Mouse (Mus musculus): Measurements from ENCODE around the gene Galnt11. TPM values are rescaled to one million over a fixed set of nuclear protein-coding genes. Genes with fewer than 3 reads are reported as not detected.
"Not testable (repeated sequence)": the region's sequence is repeated elsewhere in the genome, so short reads cannot be mapped to it uniquely, and the experiment has no call there.

The Galnt11 gene
- polyA plus RNA-seq, 1 experiment from 2014 or later: 48.1 TPM

- H3K9ac ChIP-seq: no peak overlapping the region
- H3K36me3 ChIP-seq: no peaks in the 10 kb centered on the region
- no peaks in the 10 kb centered on the region for H3K4me1 ChIP-seq (replicated peaks)
- H3K27me3 ChIP-seq: no peaks in the 10 kb centered on the region
- no peaks in the 10 kb centered on the region for H3K9me3 ChIP-seq
- no peak for ATAC-seq (ENCODE audit: low FRiP score)
- 91% methylated on average over 6 of the region's 6 CpGs for WGBS
- H3K4me2 ChIP-seq: no peak overlapping the region
- H3K4me3 ChIP-seq: no peak overlapping the region
- no peak overlapping the region for H3K27ac ChIP-seq
Measured at GRCm38 (mm10) chr5:25215006-25215405, 6.7 kb upstream of the Galnt11 start.

- Histone ChIP-seq H3K27ac (peak within 1 kb of the TSS; percentile 94), H3K4me1 (replicated peaks) (peaks cover 17% of the 10 kb centered on the region), H3K9ac (peak within 1 kb of the TSS; percentile 86), H3K4me3 (peak within 1 kb of the TSS; percentile 67), H3K36me3 (peaks cover 4% of the 10 kb centered on the region; the same call in 1 of the 2 replicates), H3K27me3 (no peaks in the 10 kb centered on the region), H3K4me2 (peak within 1 kb of the TSS; percentile 69), H3K9me3 (no peaks in the 10 kb centered on the region)
- WGBS: 5% methylated on average over 72 of the region's 72 CpGs
- peak; percentile 98 for ATAC-seq (ENCODE audit: low FRiP score)
Measured at GRCm38 (mm10) chr5:25222752-25223702, 1.3 kb downstream of the Galnt11 start, which contains the start of gene E130116L18Rik. Gene E130116L18Rik (minus strand): TSS chr5:25223153.

GRCm38 (mm10) chr5:25224377-25224776 is 2.7 kb downstream of the Galnt11 start:
- 0 out of 2 replicates have a peak overlapping the region, but pooled peaks have one; percentile 35 for H3K9ac ChIP-seq
- ATAC-seq (ENCODE audit: low FRiP score); H3K27ac ChIP-seq; H3K27me3 ChIP-seq; H3K9me3 ChIP-seq: not testable (repeated sequence)
- H3K4me3 ChIP-seq: 0 out of 2 replicates have a peak overlapping the region, but pooled peaks have one; percentile 67
- peak overlapping the region; percentile 69 for H3K4me2 ChIP-seq
- H3K36me3 ChIP-seq: peaks cover 13% of the 10 kb centered on the region
- peaks cover 17% of the 10 kb centered on the region for H3K4me1 ChIP-seq (replicated peaks)
- WGBS: 100% methylated on average over 1 of the region's 1 CpGs

GRCm38 (mm10) chr5:25243101-25243500 is 21.4 kb downstream of the Galnt11 start:
- 92% methylated on average over 6 of the region's 6 CpGs for WGBS
- ATAC-seq (ENCODE audit: low FRiP score): no peak
- Histone ChIP-seq H3K4me1 (replicated peaks) (no peaks in the 10 kb centered on the region), H3K9me3 (no peaks in the 10 kb centered on the region), H3K27me3 (no peaks in the 10 kb centered on the region), H3K27ac (no peak overlapping the region), H3K4me2 (no peak overlapping the region), H3K9ac (no peak overlapping the region), H3K4me3 (no peak overlapping the region), H3K36me3 (peaks cover 23% of the 10 kb centered on the region)

- WGBS: 93% methylated on average over 10 of the region's 10 CpGs
- no peaks in the 10 kb centered on the region for H3K4me1 ChIP-seq (replicated peaks)
- ATAC-seq (ENCODE audit: low FRiP score): no peak
Measured at GRCm38 (mm10) chr5:25245806-25246472, 24.2 kb downstream of the Galnt11 start.

GRCm38 (mm10) chr5:25246473-25246865 is 24.8 kb downstream of the Galnt11 start:
- Histone ChIP-seq H3K4me3 (no peak overlapping the region), H3K27me3 (no peaks in the 10 kb centered on the region), H3K36me3 (peaks cover 44% of the 10 kb centered on the region), H3K9me3 (no peaks in the 10 kb centered on the region), H3K27ac (no peak overlapping the region), H3K9ac (no peak overlapping the region), H3K4me1 (replicated peaks) (no peaks in the 10 kb centered on the region), H3K4me2 (no peak overlapping the region)
- 84% methylated on average over 1 of the region's 1 CpGs for WGBS
- no peak for ATAC-seq (ENCODE audit: low FRiP score)

More at GRCm38 (mm10) chr5:25245806-25246472, 24.2 kb downstream of the Galnt11 start:
- no peak overlapping the region for H3K4me2 ChIP-seq
- H3K9ac ChIP-seq: no peak overlapping the region
- no peaks in the 10 kb centered on the region for H3K9me3 ChIP-seq
- no peak overlapping the region for H3K27ac ChIP-seq
- H3K4me3 ChIP-seq: no peak overlapping the region
- H3K36me3 ChIP-seq: peaks cover 39% of the 10 kb centered on the region
- no peaks in the 10 kb centered on the region for H3K27me3 ChIP-seq

- WGBS: 80% methylated on average over 3 of the region's 3 CpGs
- Histone ChIP-seq H3K9ac (no peak overlapping the region), H3K36me3 (peaks cover 50% of the 10 kb centered on the region), H3K9me3 (no peaks in the 10 kb centered on the region), H3K4me2 (no peak overlapping the region), H3K27me3 (no peaks in the 10 kb centered on the region), H3K4me3 (no peak overlapping the region), H3K4me1 (replicated peaks) (no peaks in the 10 kb centered on the region), H3K27ac (no peak overlapping the region)
- ATAC-seq (ENCODE audit: low FRiP score): no peak
Measured at GRCm38 (mm10) chr5:25247036-25247435, 25.3 kb downstream of the Galnt11 start.

- no peak overlapping the region for H3K4me2 ChIP-seq
- no peak overlapping the region for H3K9ac ChIP-seq
- ATAC-seq (ENCODE audit: low FRiP score): no peak
- 85% methylated on average over 2 of the region's 2 CpGs for WGBS
- no peaks in the 10 kb centered on the region for H3K27me3 ChIP-seq
- H3K4me1 ChIP-seq (replicated peaks): no peaks in the 10 kb centered on the region
- H3K36me3 ChIP-seq: peaks cover 85% of the 10 kb centered on the region
- no peak overlapping the region for H3K27ac ChIP-seq
- no peaks in the 10 kb centered on the region for H3K9me3 ChIP-seq
- no peak overlapping the region for H3K4me3 ChIP-seq
Measured at GRCm38 (mm10) chr5:25252423-25252822, 30.7 kb downstream of the Galnt11 start.

GRCm38 (mm10) chr5:25252825-25253544 is 31.3 kb downstream of the Galnt11 start:
- no peak overlapping the region for H3K4me2 ChIP-seq
- no peak for ATAC-seq (ENCODE audit: low FRiP score)
- no peaks in the 10 kb centered on the region for H3K4me1 ChIP-seq (replicated peaks)
- H3K4me3 ChIP-seq: no peak overlapping the region
- WGBS: 96% methylated on average over 8 of the region's 8 CpGs
- no peaks in the 10 kb centered on the region for H3K27me3 ChIP-seq
- H3K9me3 ChIP-seq: no peaks in the 10 kb centered on the region
- no peak overlapping the region for H3K9ac ChIP-seq
- peaks cover 91% of the 10 kb centered on the region for H3K36me3 ChIP-seq
- no peak overlapping the region for H3K27ac ChIP-seq

- Histone ChIP-seq H3K27ac (no peak overlapping the region), H3K4me1 (replicated peaks) (no peaks in the 10 kb centered on the region), H3K9ac (no peak overlapping the region), H3K9me3 (no peaks in the 10 kb centered on the region), H3K27me3 (no peaks in the 10 kb centered on the region), H3K36me3 (peaks cover 96% of the 10 kb centered on the region), H3K4me3 (no peak overlapping the region), H3K4me2 (no peak overlapping the region)
- 98% methylated on average over 4 of the region's 4 CpGs for WGBS
- ATAC-seq (ENCODE audit: low FRiP score): no peak
Measured at GRCm38 (mm10) chr5:25254491-25254890, 32.8 kb downstream of the Galnt11 start.

- ATAC-seq (ENCODE audit: low FRiP score): no peak
- Histone ChIP-seq H3K9me3 (no peaks in the 10 kb centered on the region), H3K4me2 (no peak overlapping the region), H3K27ac (no peak overlapping the region), H3K36me3 (peaks cover 91% of the 10 kb centered on the region), H3K27me3 (no peaks in the 10 kb centered on the region), H3K4me1 (replicated peaks) (no peaks in the 10 kb centered on the region), H3K4me3 (no peak overlapping the region), H3K9ac (no peak overlapping the region)
- 90% methylated on average over 2 of the region's 2 CpGs for WGBS
Measured at GRCm38 (mm10) chr5:25256686-25257085, 35.0 kb downstream of the Galnt11 start.

GRCm38 (mm10) chr5:25261452-25261851 is 39.7 kb downstream of the Galnt11 start:
- no peaks in the 10 kb centered on the region for H3K4me1 ChIP-seq (replicated peaks)
- no peaks in the 10 kb centered on the region for H3K27me3 ChIP-seq
- no peak overlapping the region for H3K4me3 ChIP-seq
- H3K4me2 ChIP-seq: no peak overlapping the region
- H3K9me3 ChIP-seq: no peaks in the 10 kb centered on the region
- WGBS: 87% methylated on average over 6 of the region's 6 CpGs
- H3K36me3 ChIP-seq: peaks cover 90% of the 10 kb centered on the region
- H3K27ac ChIP-seq: no peak overlapping the region
- no peak for ATAC-seq (ENCODE audit: low FRiP score)
- H3K9ac ChIP-seq: no peak overlapping the region
